Mouse (Mus musculus): ENCODE results near the gene Ang2.
"Not testable (repeated sequence)": the region's sequence is repeated elsewhere in the genome, so short reads cannot be mapped to it uniquely, and the experiment has no call there.

DNA sequence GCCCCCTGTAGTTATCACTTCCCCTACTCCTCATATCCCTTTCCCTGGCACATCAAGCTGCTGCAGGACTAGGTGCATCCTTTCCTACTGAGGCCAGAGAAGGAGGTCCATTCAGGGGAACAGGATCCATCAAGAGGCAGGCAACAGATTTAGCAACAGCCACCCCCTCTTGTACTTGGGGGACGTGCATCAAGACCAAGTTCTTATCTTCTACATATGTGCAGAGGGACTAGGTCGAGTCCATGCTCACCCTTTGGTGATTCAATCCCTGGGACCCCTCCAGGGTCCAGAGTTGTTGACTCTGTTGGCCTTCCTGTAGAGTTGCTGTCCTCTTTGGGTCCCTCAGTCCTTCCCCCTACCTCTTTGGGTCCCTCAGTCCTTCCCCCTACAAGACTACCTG lies 17.9 kb downstream of the Ang2 start:
- TF ChIP-seq CTCF (IDR thresholded peaks at IDR 0.05; ENCODE audit: borderline replicate concordance, insufficient read depth, low read length); POLR2A (IDR thresholded peaks at IDR 0.05; ENCODE audit: low read depth, low read length): not testable (repeated sequence)

Data from embryonic fibroblast, embryonic 13.5 days (primary cell).